In genomic region chr9:58346498-58346897, GRCm38 (mm10) we compare ENCODE assay signal across 16 mouse cellular contexts. TPM values are rescaled to one million over a fixed set of nuclear protein-coding genes. Genes with fewer than 3 reads are reported as not detected.
DNase-seq lines count a peak whose midpoint lies in the region; ATAC-seq and TF ChIP-seq lines count a peak whose summit lies in the region.
"Had no signal": no experiment of that assay in that cellular context is flagged by ENCODE, and none has a peak within 500 bp of the region (broad histone marks: within the 10 kb centered on the region; RNA-seq: fewer than 3 reads in every experiment).

No protein-coding gene starts in this region.

- no peaks in the 10 kb centered on the region for H3K4me1 ChIP-seq in lung, postnatal 0 days (ENCODE audit: insufficient read depth, low read depth, low read length)
- H3K4me1 ChIP-seq in limb, embryonic 10.5 days = peaks cover 14% of the 10 kb centered on the region
- peaks cover 10% of the 10 kb centered on the region for H3K4me1 ChIP-seq in stomach, embryonic 15.5 days
- H3K4me1 ChIP-seq: intestine, embryonic 15.5 days; liver, embryonic 13.5 days had no signal

- 9% methylated on average over 10 of the region's 10 CpGs for WGBS in lung, postnatal 0 days
- 34% methylated on average over 10 of the region's 10 CpGs for WGBS in limb, embryonic 10.5 days
- 11% methylated on average over 10 of the region's 10 CpGs for WGBS in stomach, embryonic 15.5 days

- no peaks in the 10 kb centered on the region for H3K9me3 ChIP-seq in lung, postnatal 0 days (ENCODE audit: low read length)
- no peaks in the 10 kb centered on the region for H3K9me3 ChIP-seq in limb, embryonic 10.5 days (replicated peaks)
- no peaks in the 10 kb centered on the region for H3K9me3 ChIP-seq in stomach, embryonic 15.5 days
- H3K9me3 ChIP-seq: intestine, embryonic 15.5 days; liver, embryonic 13.5 days had no signal

- no peak overlapping the region for H3K27ac ChIP-seq in lung, postnatal 0 days (ENCODE audit: low read length)
- peak overlapping the region; percentile 33 for H3K27ac ChIP-seq in limb, embryonic 10.5 days
- H3K27ac ChIP-seq in stomach, embryonic 15.5 days = no peak overlapping the region
- H3K27ac ChIP-seq: intestine, embryonic 15.5 days; left cerebral cortex, adult 2 months; liver, embryonic 13.5 days had no signal

- H3K9ac ChIP-seq in lung, postnatal 0 days (replicated peaks; ENCODE audit: low read depth) = no peak overlapping the region
- no peak overlapping the region for H3K9ac ChIP-seq in stomach, embryonic 15.5 days
- H3K9ac ChIP-seq: intestine, embryonic 15.5 days; liver, embryonic 13.5 days had no signal

- H3K27me3 ChIP-seq in lung, postnatal 0 days (replicated peaks; ENCODE audit: insufficient read depth, low read length) = no peaks in the 10 kb centered on the region
- H3K27me3 ChIP-seq in limb, embryonic 10.5 days (ENCODE audit: low read depth, poor library complexity, severe bottlenecking) = peaks cover 10% of the 10 kb centered on the region; the same call in 1 of the 2 replicates
- H3K27me3 ChIP-seq in stomach, embryonic 15.5 days (replicated peaks) = no peaks in the 10 kb centered on the region
- H3K27me3 ChIP-seq: intestine, embryonic 15.5 days; liver, embryonic 13.5 days had no signal

- ATAC-seq in lung, postnatal 0 days = no peak
- ATAC-seq in stomach, embryonic 15.5 days (ENCODE audit: insufficient read depth, low FRiP score, low read depth) = no peak
- ATAC-seq: intestine, embryonic 15.5 days had no signal

- H3K4me2 ChIP-seq in lung, postnatal 0 days (replicated peaks; ENCODE audit: low read depth, low read length) = no peak overlapping the region
- 0 out of 2 replicates have a peak overlapping the region, but pooled peaks have one; percentile 13 for H3K4me2 ChIP-seq in stomach, embryonic 15.5 days
- H3K4me2 ChIP-seq: intestine, embryonic 15.5 days; liver, embryonic 13.5 days had no signal

- no peak overlapping the region for H3K4me3 ChIP-seq in lung, postnatal 0 days (ENCODE audit: low read depth, low read length)
- H3K4me3 ChIP-seq in limb, embryonic 10.5 days = no peak overlapping the region
- no peak overlapping the region for H3K4me3 ChIP-seq in stomach, embryonic 15.5 days (replicated peaks)
- H3K4me3 ChIP-seq: intestine, embryonic 15.5 days; left cerebral cortex, adult 2 months; liver, embryonic 13.5 days had no signal

- TF ChIP-seq EP300 in lung, postnatal 0 days (IDR thresholded peaks at IDR 0.05) = no peak

- peak; percentile 45 for DNase-seq in adrenal gland, postnatal 10 days
- DNase-seq in adrenal gland, adult 18-20 months (ENCODE audit: low spot score in 2 of 2) = no peak
- peak; percentile 14 for DNase-seq in lung, postnatal 10 days
- no peak for DNase-seq in lung, postnatal 0 days (ENCODE audit: low spot score)
- DNase-seq in limb, embryonic 10.5 days (ENCODE audit: low spot score) = peak; percentile 70
- DNase-seq in right cerebral cortex, adult 18-20 months = no peak
- DNase-seq in lung, postnatal 36 days = no peak
- DNase-seq: cerebellum, postnatal 10 days; kidney, postnatal 36 days; liver, embryonic 13.5 days had no signal

- no peaks in the 10 kb centered on the region for H3K36me3 ChIP-seq in lung, postnatal 0 days (ENCODE audit: insufficient read depth, low read length)
- H3K36me3 ChIP-seq in limb, embryonic 10.5 days = no peaks in the 10 kb centered on the region
- no peaks in the 10 kb centered on the region for H3K36me3 ChIP-seq in stomach, embryonic 15.5 days
- H3K36me3 ChIP-seq: intestine, embryonic 15.5 days; liver, embryonic 13.5 days had no signal

- TF ChIP-seq CTCF in lung, postnatal 0 days (IDR thresholded peaks at IDR 0.05) = no peak

RNA-seq across cellular contexts. Expression of gene Tbc1d21, which starts 23.8 kb away (rescaled TPM):
- not detected for total RNA-seq in adrenal gland, postnatal 10 days (2021)
- not detected for total RNA-seq in adrenal gland, adult 18-20 months (2021)
- not detected in 2 replicates for polyA plus RNA-seq in lung, postnatal 0 days (2015; fragmentation: Nextera tagmentation; extraction: Ambion mirVana)
- not detected in 2 replicates for polyA plus RNA-seq in limb, embryonic 10.5 days (2016; fragmentation: Nextera tagmentation; extraction: Ambion mirVana)
- polyA plus RNA-seq in stomach, embryonic 15.5 days (2015; fragmentation: Nextera tagmentation; extraction: Ambion mirVana) = 0.14 TPM in 1 of 2 replicates, not detected in the other
- total RNA-seq: left cerebral cortex, adult 2 months had no signal
- polyA plus RNA-seq: heart, embryonic 16.5 days; intestine, embryonic 15.5 days; liver, embryonic 13.5 days; spleen, adult 2 months; thymus, postnatal 0 days had no signal

RNA-seq across cellular contexts. Expression of gene Loxl1, which starts 33.5 kb away (rescaled TPM):
- 10 to 100 TPM; 49.1 to 49.2 TPM for total RNA-seq in adrenal gland, postnatal 10 days (2021)
- 10 to 100 TPM; 19.9 to 28.1 TPM for total RNA-seq in adrenal gland, adult 18-20 months (2021)
- 121 and 122 TPM in 2 replicates for polyA plus RNA-seq in lung, postnatal 0 days (2015; fragmentation: Nextera tagmentation; extraction: Ambion mirVana)
- polyA plus RNA-seq in limb, embryonic 10.5 days (2016; fragmentation: Nextera tagmentation; extraction: Ambion mirVana) = 6.0 and 12.9 TPM in 2 replicates
- polyA plus RNA-seq in stomach, embryonic 15.5 days (2015; fragmentation: Nextera tagmentation; extraction: Ambion mirVana) = 42.1 and 49.2 TPM in 2 replicates

Comparison
In these comparisons a context has a peak if more than half of its experiments do, and no peak if none do; other contexts are left out.
1. DNase-seq: peak in adrenal gland, postnatal 10 days (single experiment), lung, postnatal 10 days (single experiment) and limb, embryonic 10.5 days (single experiment); none in adrenal gland, adult 18-20 months (0 of 2), lung, postnatal 0 days (single experiment), right cerebral cortex, adult 18-20 months (single experiment) and lung, postnatal 36 days (single experiment).